Mouse (Mus musculus) urinary bladder, postnatal 4 days (tissue): Measurements from ENCODE around the gene Ccr9.
"Not testable (repeated sequence)": the region's sequence is repeated elsewhere in the genome, so short reads cannot be mapped to it uniquely, and the experiment has no call there.

ENCODE experiments used
- DNase-seq, 2 experiments: peaks; one replicate each; pipeline ENCODE4 v3.0.0; 2021 to 2022; ENCODE audit warnings: low spot score in 2 of 2

Gene Ccr9

GRCm38 (mm10) chr9:123678327-123679105 lies at the start of gene Ccr9, which contains the start of gene Slc6a20a:
Gene Ccr9 (plus strand): TSS chr9:123678439.
Gene Slc6a20a (minus strand): TSS chr9:123678885.
- no peak for DNase-seq

DNA sequence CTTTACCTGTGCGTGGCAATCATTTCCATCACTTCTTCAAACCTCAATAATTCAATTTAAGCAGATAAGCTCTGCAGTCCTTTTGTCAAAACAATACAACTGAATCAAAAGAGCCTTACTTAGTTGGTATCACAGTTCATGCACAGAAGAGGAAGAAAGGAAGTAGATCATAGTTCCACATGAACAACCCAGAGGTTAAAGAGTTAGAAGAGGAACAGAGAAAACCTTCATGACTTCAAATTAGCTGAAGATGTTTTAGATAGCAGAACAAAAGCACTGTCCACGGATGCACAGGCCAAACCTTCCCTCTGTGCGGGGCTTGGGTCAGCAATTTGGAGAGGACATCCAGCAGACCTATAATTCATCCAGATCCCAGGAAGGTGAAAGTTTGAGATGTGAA lies 46.6 kb upstream of the Ccr9 start:
- no peak for DNase-seq

DNA sequence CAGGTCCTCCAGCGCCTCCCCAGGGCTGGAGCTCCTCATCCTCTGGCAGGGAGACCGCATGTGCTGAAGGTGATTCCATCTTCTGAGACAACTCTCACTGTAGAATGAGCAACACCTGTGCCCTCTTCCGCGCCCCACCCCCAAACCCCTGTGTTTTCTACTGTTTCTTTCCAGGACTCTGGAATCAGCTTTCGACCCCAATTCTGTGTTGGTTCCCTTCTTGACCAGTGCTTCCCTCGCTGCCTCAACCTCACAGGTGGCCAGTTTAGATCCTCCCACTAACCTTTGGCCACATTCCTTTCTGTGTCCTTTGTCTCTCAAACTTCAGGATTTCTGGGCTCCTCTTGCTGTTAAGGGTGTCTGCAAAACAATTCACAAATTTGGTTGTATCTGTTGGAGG lies 46.0 kb upstream of the Ccr9 start, which contains the start of gene Slc6a20b:
Gene Slc6a20b, minus strand, starts transcription at position 285 of the 400 bp plus-strand sequence.
- DNase-seq = no peak

DNA sequence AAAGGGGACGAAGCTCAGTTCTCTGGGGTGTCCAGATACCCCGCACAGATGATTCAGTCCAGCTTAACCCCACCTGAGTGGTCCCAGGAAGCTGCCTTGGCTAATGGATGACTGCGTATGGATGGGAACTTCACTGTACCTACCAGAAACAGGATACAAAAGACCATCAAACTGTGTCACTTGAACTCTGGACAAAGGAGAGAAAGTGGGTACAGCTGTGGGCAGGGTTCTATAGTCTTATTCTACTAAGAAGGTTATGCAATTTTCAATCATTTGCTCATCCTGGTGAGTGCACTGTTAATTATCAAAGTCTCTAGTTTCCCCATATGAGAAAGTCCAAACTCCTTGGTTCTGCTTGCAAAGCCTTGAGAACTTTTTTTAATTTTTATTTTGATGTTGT lies 45.2 kb upstream of the Ccr9 start:
- DNase-seq = no peak

GRCm38 (mm10) chr9:123636771-123637170 lies 41.5 kb upstream of the Ccr9 start:
- DNase-seq = no peak

- DNase-seq = no peak
Measured at GRCm38 (mm10) chr9:123638231-123638630, 40.0 kb upstream of the Ccr9 start.

DNA sequence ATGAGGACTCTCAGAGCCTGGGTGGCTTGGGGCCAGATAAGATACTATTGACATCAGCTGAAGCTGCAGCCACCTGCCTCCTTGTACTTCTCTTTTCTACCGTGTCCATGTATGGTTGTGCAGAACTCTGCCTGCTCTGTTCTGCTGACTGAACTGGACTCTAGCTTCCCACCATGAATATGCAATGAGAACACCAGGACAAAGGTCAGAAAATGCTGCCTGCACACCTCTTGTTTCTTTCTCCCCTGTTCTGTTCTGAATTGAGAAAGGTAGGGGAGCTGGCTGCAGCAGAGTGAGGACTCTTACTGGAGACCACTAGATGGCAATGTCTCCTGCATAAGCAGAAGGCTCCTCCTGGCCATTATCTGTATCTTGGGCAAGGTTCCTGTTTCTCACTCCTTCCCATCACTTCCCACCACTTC lies 39.6 kb upstream of the Ccr9 start:
- DNase-seq = no peak

DNA sequence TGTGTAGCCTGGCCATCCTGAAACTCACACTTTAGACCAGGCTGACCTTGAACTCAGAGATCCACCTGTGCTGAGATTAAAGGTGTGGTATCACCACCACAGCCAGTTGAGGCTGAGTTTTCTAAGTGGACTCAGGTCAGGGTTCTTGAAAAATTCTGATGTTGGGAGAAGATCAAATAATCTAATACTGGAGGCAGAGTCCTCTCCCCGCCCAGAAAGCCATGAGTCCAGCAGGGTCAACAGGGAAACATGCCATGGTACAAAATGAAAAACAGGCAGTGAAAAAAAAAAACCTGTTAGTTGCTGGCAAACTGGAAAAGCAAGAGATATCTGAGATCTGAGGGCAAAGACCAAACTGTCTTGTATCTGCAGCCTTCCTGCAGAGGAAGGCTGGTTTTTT lies 38.1 kb upstream of the Ccr9 start:
- no peak for DNase-seq

DNA sequence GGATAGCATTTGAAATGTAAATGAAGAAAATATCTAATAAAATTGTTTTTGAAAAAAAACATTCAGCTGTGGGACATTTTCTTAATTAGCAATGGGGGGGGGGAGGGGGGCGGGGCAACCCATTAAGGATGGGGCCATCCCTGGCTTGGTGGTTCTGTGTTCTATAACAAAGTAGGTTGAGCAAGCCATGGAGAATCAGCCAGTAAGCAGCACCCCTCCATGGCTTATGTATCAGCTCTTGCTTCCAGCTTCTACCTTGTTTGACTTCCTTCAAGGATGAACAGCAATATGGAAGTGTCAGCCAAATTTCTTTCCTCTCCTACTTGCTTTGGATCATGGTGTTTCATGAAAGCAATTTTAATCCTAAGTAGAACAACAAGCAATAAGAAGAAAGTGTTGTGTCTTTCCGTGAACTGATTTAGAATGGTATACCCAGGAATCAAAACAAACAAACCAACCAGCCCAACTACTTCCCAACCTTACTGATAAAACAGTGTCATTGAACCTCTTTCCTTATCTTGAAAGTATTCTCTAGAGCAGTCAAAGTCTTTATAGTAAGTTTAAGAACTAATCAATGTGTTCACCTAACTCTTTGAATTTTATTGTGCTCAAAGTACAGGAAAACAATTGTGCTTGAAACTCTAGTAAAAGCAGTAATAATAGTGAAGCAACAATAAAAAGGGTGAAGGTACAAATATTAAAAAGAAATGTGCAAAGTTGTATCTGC lies 28.3 kb upstream of the Ccr9 start:
- no peak for DNase-seq

GRCm38 (mm10) chr9:123651369-123651768 lies 26.9 kb upstream of the Ccr9 start:
- no peak for DNase-seq

DNA sequence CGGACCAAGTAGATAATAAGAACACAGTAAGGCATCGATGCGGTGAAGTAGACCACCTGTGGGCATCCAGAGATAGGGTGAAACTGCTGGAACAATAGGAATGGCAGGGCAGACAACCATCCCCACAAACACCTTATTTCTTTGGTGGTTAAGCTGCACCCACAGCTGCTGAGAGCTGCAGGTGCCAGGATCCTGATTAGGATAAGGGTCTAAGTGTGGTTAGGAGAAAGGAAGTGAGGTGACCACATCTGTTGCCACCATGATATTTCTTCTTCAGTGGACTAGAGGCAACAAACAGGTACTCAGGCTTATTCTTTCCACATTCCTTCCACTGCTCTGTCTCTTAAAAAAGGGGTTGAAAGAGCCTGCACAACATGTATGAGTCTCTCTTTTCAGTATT lies 20.8 kb upstream of the Ccr9 start:
- no peak for DNase-seq

- DNase-seq = no peak
Measured at GRCm38 (mm10) chr9:123658981-123659380, 19.3 kb upstream of the Ccr9 start.

DNA sequence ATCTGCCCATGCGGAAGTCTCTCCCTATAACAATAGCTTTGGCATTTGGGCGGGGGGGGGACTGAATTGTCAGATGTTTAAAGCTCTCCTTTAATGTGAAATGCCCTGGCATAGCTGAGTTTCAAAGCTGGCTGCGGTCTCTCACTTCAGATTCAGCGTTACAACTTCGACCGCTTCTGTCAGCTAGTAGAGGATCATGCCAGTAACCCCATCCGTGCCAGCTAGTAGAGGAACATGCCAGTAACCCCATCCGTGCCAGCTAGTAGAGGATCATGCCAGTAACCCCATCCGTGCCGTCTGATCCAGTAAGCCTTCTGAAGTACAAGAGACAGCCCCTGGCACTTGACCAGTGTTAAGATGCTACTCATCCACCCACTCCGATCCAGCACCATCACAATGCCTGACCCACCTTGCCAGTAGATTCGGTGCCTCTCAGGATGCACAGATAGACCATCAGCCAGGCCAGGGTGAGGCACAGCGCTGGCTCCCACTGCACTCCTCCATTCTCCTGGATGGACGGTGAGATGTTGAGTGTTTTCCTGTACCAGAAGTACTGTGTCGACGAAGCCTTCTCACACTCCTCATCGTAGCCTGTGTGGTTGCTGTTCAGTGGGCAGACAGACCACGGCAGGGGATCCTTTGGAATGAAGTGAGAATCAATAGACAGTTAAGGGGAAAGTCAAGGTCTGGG lies 18.1 kb upstream of the Ccr9 start:
- not testable (repeated sequence) for DNase-seq

GRCm38 (mm10) chr9:123665645-123666044 lies 12.6 kb upstream of the Ccr9 start:
- no peak for DNase-seq

DNA sequence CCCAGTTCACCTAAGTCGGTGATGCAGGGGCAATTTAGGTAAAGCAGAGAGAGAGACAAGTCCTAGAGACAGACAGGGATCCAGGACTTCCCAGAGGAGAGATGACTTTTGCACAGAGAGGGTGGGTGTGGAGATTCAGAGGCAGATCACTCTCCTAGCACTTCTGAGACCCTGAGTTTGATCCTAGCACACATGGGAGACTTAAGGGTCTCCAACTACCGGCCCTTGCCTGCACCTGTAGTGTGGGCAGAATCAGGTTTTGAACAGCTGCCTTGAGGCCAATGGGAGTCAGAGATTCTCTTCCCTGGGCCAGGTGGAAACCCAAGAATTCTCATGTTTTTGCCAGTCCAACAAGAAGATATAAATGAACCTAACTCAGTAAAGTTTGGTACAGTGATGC lies 959 bp downstream of the Ccr9 start:
- DNase-seq = no peak

GRCm38 (mm10) chr9:123683704-123684103 lies 5.5 kb downstream of the Ccr9 start:
- no peak for DNase-seq

DNA sequence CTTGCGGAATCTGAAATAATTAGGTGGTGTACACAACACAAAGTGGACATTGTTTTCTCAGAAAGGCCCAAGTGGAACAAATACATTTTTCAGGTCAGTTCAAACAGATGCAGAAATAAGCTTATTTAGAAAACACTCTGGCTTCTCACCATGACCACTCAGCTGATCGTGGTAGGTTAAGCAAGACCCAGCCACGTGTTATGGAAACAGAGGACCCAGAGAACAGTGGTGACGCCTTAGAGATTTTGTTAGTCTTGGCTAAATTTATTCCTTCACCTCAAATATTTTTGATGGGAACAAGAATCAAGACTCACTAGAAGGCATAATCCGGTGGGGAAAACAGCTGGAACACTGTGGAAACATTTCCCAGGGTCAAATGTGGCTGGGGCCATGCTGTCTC lies 8.0 kb downstream of the Ccr9 start:
- DNase-seq = no peak

DNA sequence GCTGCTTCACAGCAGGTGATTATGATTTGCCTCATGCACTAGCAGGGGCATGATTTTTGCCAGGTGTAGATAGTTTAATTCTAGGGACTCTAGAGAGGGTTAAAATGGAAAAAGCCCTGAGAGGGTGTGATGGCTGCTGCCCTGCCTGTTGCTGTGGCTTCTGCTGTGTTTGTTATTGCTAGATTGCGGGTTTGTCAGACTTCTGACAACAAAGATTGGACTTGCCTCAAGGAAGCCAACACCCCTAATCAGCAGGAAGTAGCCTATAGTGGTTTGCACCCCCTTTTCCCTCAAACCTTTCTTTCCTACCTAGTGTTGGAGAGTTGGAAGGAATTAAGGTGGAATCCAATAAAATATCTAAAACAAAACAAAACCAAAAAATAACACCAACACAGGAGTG lies 10.0 kb downstream of the Ccr9 start:
- no peak for DNase-seq

DNA sequence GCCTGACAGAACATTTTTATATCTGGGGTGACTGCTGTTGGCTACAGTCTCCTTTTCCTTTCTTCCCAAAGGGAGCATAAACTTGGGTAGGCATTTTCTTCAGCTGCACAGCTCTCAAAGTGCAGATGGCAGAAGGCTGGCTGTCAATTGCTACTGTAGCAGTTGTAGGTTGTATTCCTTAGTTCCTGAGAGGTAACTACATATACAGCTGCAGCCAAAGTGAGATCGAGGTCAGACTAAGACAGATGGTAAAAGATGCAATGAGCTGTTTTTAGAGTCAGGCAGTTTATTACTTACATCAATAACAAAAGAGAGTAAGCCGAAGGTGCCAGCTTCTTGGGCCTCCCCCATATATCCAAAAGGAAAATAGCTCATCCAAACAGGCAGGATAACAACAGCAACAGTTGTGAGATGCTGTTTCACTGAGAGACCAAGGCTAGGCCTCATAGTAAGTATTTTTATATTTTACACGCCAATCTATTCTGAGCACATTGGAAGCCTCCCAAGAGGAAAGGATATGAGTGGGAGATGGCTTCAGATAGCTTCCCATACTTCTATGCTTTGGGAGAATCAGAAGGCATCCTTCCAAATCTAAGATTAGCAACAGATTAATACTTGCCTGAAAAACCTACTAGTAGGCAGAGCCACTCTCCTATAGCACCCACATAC lies 17.5 kb downstream of the Ccr9 start:
- no peak for DNase-seq

- DNase-seq = no peak
Measured at GRCm38 (mm10) chr9:123701822-123702221, 23.6 kb downstream of the Ccr9 start.

GRCm38 (mm10) chr9:123709226-123709625 lies 31.0 kb downstream of the Ccr9 start:
- no peak for DNase-seq

GRCm38 (mm10) chr9:123713111-123713510 lies 34.9 kb downstream of the Ccr9 start:
- no peak for DNase-seq
